Mouse (Mus musculus) heart, adult 2 months (tissue): ENCODE measurements around the gene Hist1h2bh.

Source experiments
- CTCF ChIP-seq: fragments of 200-600 bp; IDR thresholded peaks from 2 replicates; pipeline ENCODE4 v1.8.1; 2022; ENCODE audit warnings: antibody characterized with exemption, mild to moderate bottlenecking, moderate library complexity
- POLR2A ChIP-seq: fragments of 200-500 bp; IDR thresholded peaks from 2 replicates; pipeline ENCODE4 v1.6.1; 2011; ENCODE audit warnings: mild to moderate bottlenecking, low read depth, low read length, control low read depth; ENCODE audit not compliant: insufficient read depth

DNA sequence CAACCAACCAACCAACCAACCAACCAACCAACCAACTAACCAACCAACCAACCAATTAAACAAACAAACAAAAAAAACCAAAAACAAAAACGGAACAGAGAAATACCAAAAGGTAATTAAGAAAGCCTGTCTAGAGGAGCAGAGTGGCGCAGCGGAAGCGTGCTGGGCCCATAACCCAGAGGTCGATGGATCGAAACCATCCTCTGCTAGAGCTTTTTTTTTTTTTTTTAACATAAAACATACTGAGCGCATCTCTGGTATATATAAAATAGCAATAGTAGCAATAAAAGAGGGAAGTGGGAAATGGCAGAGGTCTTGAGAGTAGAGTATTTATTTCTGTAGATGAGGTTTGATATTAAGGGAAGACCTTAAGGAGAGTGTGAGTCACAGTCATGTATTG is 43.2 kb downstream of the Hist1h2bh start:
- TF ChIP-seq CTCF (no peak), POLR2A (no peak)
